Mouse (Mus musculus): ENCODE measurements at regions not wholly inside any gene's neighbourhood (a gene's known extent, or its start where the extent isn't known, plus 50 kb on each side); places are given as distances from the start of the nearest gene placed in this dataset.

DNA sequence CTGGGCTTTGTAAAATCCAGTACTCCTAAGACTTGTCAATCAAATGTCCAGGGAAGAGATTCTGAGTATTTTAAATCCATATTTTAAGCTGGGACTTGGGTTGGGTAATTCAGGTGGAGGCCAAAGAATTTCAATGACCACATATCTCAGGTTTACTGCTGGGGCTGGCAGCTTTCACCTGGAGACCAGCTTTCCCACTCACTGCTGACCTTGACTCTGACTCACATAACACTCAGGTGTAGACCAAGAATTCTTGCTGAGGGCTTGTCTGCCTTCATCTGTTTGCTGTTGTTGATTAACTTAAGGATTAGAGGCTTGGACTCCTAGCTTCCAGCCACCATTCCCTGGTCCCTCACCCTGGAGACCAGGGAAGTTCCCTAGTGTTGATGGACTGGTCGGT lies 209.5 kb downstream of the Pmp22 start:
- Histone ChIP-seq H3K36me3 (ENCODE audit: control insufficient read depth, insufficient read depth) (no peaks in the 10 kb centered on the region), H3K27me3 (ENCODE audit: control insufficient read depth, insufficient read depth, insufficient read length) (no peaks in the 10 kb centered on the region), H3ac (ENCODE audit: control insufficient read depth, insufficient read length) (no peak overlapping the region), H3K79me2 (ENCODE audit: control insufficient read depth, insufficient read depth) (no peaks in the 10 kb centered on the region), H3K4me3 (no peak overlapping the region), H3K4me2 (ENCODE audit: low read depth) (no peak overlapping the region)
- TF ChIP-seq USF1 (IDR thresholded peaks at IDR 0.05; ENCODE audit: low read depth) (no peak), POLR2A (IDR thresholded peaks at IDR 0.05; ENCODE audit: insufficient read length, low read depth) (no peak), TCF12 (IDR thresholded peaks at IDR 0.05; ENCODE audit: insufficient read depth, poor library complexity, severe bottlenecking) (no peak), CEBPB (IDR thresholded peaks at IDR 0.05; ENCODE audit: insufficient read depth, poor library complexity, severe bottlenecking) (no peak), SRF (IDR thresholded peaks at IDR 0.05; ENCODE audit: control insufficient read depth, insufficient read length, low read depth) (no peak), POLR2AphosphoS2 (IDR thresholded peaks at IDR 0.05; ENCODE audit: insufficient read length, low read depth) (no peak), MYOG (IDR thresholded peaks at IDR 0.05; ENCODE audit: control insufficient read depth in 1 of 3, insufficient read depth in 1 of 3, insufficient read length in 2 of 3, low read depth in 2 of 3) (no peak)

- Histone ChIP-seq H3K36me3 (ENCODE audit: control insufficient read depth, insufficient read depth) (no peaks in the 10 kb centered on the region), H3ac (ENCODE audit: control insufficient read depth, insufficient read length) (no peak overlapping the region), H3K4me3 (no peak overlapping the region), H3K4me2 (ENCODE audit: low read depth) (no peak overlapping the region), H3K27me3 (ENCODE audit: control insufficient read depth, insufficient read depth, insufficient read length) (no peaks in the 10 kb centered on the region), H3K79me2 (ENCODE audit: control insufficient read depth, insufficient read depth) (no peaks in the 10 kb centered on the region)
- no peak for TF ChIP-seq SRF (IDR thresholded peaks at IDR 0.05; ENCODE audit: control insufficient read depth, insufficient read length, low read depth)
- no peak for TF ChIP-seq MYOG (IDR thresholded peaks at IDR 0.05; ENCODE audit: control insufficient read depth in 1 of 3, insufficient read depth in 1 of 3, insufficient read length in 2 of 3, low read depth in 2 of 3)
- TF ChIP-seq MYOD1 (IDR thresholded peaks at IDR 0.05; ENCODE audit: control insufficient read depth in 1 of 3, insufficient read length in 2 of 3, low read depth in 2 of 3), result no peak
- TF ChIP-seq MAX (IDR thresholded peaks at IDR 0.05; ENCODE audit: low read depth), result no peak
- no peak for TF ChIP-seq E2F4 (IDR thresholded peaks at IDR 0.05; ENCODE audit: insufficient read depth)
- no peak for TF ChIP-seq TCF3 (IDR thresholded peaks at IDR 0.05; ENCODE audit: insufficient read length, low read depth)
- TF ChIP-seq CEBPB (IDR thresholded peaks at IDR 0.05; ENCODE audit: insufficient read depth, poor library complexity, severe bottlenecking), result no peak
- no peak for TF ChIP-seq POLR2AphosphoS2 (IDR thresholded peaks at IDR 0.05; ENCODE audit: insufficient read length, low read depth)
- no peak for TF ChIP-seq POLR2A (IDR thresholded peaks at IDR 0.05; ENCODE audit: insufficient read length, low read depth)
- TF ChIP-seq REST (IDR thresholded peaks at IDR 0.05; ENCODE audit: insufficient read depth, insufficient read length), result no peak
- no peak for TF ChIP-seq USF1 (IDR thresholded peaks at IDR 0.05; ENCODE audit: low read depth)
- TF ChIP-seq TCF12 (IDR thresholded peaks at IDR 0.05; ENCODE audit: insufficient read depth, poor library complexity, severe bottlenecking), result no peak
Observed at GRCm38 (mm10) chr11:63345653-63346052, 216.9 kb downstream of the Pmp22 start.

- H3K79me2 ChIP-seq (ENCODE audit: control insufficient read depth, insufficient read depth), result no peaks in the 10 kb centered on the region
- no peaks in the 10 kb centered on the region for H3K27me3 ChIP-seq (ENCODE audit: control insufficient read depth, insufficient read depth, insufficient read length)
- no peaks in the 10 kb centered on the region for H3K36me3 ChIP-seq (ENCODE audit: control insufficient read depth, insufficient read depth)
- no peak overlapping the region for H3ac ChIP-seq (ENCODE audit: control insufficient read depth, insufficient read length)
- H3K4me2 ChIP-seq (ENCODE audit: low read depth), result no peak overlapping the region
- no peak for TF ChIP-seq CEBPB (IDR thresholded peaks at IDR 0.05; ENCODE audit: insufficient read depth, poor library complexity, severe bottlenecking)
- no peak for TF ChIP-seq REST (IDR thresholded peaks at IDR 0.05; ENCODE audit: insufficient read depth, insufficient read length)
- TF ChIP-seq POLR2A (IDR thresholded peaks at IDR 0.05; ENCODE audit: insufficient read length, low read depth), result no peak
- TF ChIP-seq E2F4 (IDR thresholded peaks at IDR 0.05; ENCODE audit: insufficient read depth), result no peak
- TF ChIP-seq TCF12 (IDR thresholded peaks at IDR 0.05; ENCODE audit: insufficient read depth, poor library complexity, severe bottlenecking), result no peak
- TF ChIP-seq POLR2AphosphoS2 (IDR thresholded peaks at IDR 0.05; ENCODE audit: insufficient read length, low read depth), result no peak
- TF ChIP-seq MAX (IDR thresholded peaks at IDR 0.05; ENCODE audit: low read depth), result no peak
- TF ChIP-seq USF1 (IDR thresholded peaks at IDR 0.05; ENCODE audit: low read depth), result no peak
- TF ChIP-seq MYOD1 (IDR thresholded peaks at IDR 0.05; ENCODE audit: control insufficient read depth in 1 of 3, insufficient read length in 2 of 3, low read depth in 2 of 3), result no peak
- no peak for TF ChIP-seq TCF3 (IDR thresholded peaks at IDR 0.05; ENCODE audit: insufficient read length, low read depth)
- TF ChIP-seq MYOG (IDR thresholded peaks at IDR 0.05; ENCODE audit: control insufficient read depth in 1 of 3, insufficient read depth in 1 of 3, insufficient read length in 2 of 3, low read depth in 2 of 3), result no peak
- no peak for TF ChIP-seq SRF (IDR thresholded peaks at IDR 0.05; ENCODE audit: control insufficient read depth, insufficient read length, low read depth)
- no peak overlapping the region for H3K4me3 ChIP-seq
Observed at GRCm38 (mm10) chr11:63350123-63350696, 221.4 kb downstream of the Pmp22 start.

GRCm38 (mm10) chr11:63351999-63352398 lies 223.2 kb downstream of the Pmp22 start:
- no peaks in the 10 kb centered on the region for H3K36me3 ChIP-seq (ENCODE audit: control insufficient read depth, insufficient read depth)
- H3K4me2 ChIP-seq (ENCODE audit: low read depth), result no peak overlapping the region
- H3K79me2 ChIP-seq (ENCODE audit: control insufficient read depth, insufficient read depth), result no peaks in the 10 kb centered on the region
- no peak for TF ChIP-seq TCF3 (IDR thresholded peaks at IDR 0.05; ENCODE audit: insufficient read length, low read depth)
- TF ChIP-seq MYOD1 (IDR thresholded peaks at IDR 0.05; ENCODE audit: control insufficient read depth in 1 of 3, insufficient read length in 2 of 3, low read depth in 2 of 3), result no peak
- no peak for TF ChIP-seq USF1 (IDR thresholded peaks at IDR 0.05; ENCODE audit: low read depth)
- TF ChIP-seq POLR2AphosphoS2 (IDR thresholded peaks at IDR 0.05; ENCODE audit: insufficient read length, low read depth), result no peak
- no peak for TF ChIP-seq REST (IDR thresholded peaks at IDR 0.05; ENCODE audit: insufficient read depth, insufficient read length)
- no peak for TF ChIP-seq POLR2A (IDR thresholded peaks at IDR 0.05; ENCODE audit: insufficient read length, low read depth)
- H3K4me3 ChIP-seq, result no peak overlapping the region
- no peaks in the 10 kb centered on the region for H3K27me3 ChIP-seq (ENCODE audit: control insufficient read depth, insufficient read depth, insufficient read length)
- H3ac ChIP-seq (ENCODE audit: control insufficient read depth, insufficient read length), result no peak overlapping the region

- Histone ChIP-seq H3K36me3 (ENCODE audit: control insufficient read depth, insufficient read depth) (no peaks in the 10 kb centered on the region), H3K4me2 (ENCODE audit: low read depth) (no peak overlapping the region), H3K27me3 (ENCODE audit: control insufficient read depth, insufficient read depth, insufficient read length) (no peaks in the 10 kb centered on the region), H3K4me3 (no peak overlapping the region), H3K79me2 (ENCODE audit: control insufficient read depth, insufficient read depth) (no peaks in the 10 kb centered on the region), H3ac (ENCODE audit: control insufficient read depth, insufficient read length) (no peak overlapping the region)
- TF ChIP-seq MAX (IDR thresholded peaks at IDR 0.05; ENCODE audit: low read depth), result no peak
- TF ChIP-seq POLR2A (IDR thresholded peaks at IDR 0.05; ENCODE audit: insufficient read length, low read depth), result no peak
- no peak for TF ChIP-seq SRF (IDR thresholded peaks at IDR 0.05; ENCODE audit: control insufficient read depth, insufficient read length, low read depth)
- no peak for TF ChIP-seq POLR2AphosphoS2 (IDR thresholded peaks at IDR 0.05; ENCODE audit: insufficient read length, low read depth)
- TF ChIP-seq TCF3 (IDR thresholded peaks at IDR 0.05; ENCODE audit: insufficient read length, low read depth), result no peak
- no peak for TF ChIP-seq USF1 (IDR thresholded peaks at IDR 0.05; ENCODE audit: low read depth)
Observed at GRCm38 (mm10) chr11:63352990-63353389, 224.2 kb downstream of the Pmp22 start.

Data from myocyte (in vitro differentiated cells).